Mouse (Mus musculus) fat pad, adult 2 months (tissue): ENCODE results near the gene Tada3.

Experiments
- DNase-seq: peaks from one replicate; pipeline ENCODE4 v3.0.0-alpha.2; 2011; ENCODE audit warnings: low read depth, low spot score; ENCODE audit errors: extremely low read depth

Tada3 gene

DNA sequence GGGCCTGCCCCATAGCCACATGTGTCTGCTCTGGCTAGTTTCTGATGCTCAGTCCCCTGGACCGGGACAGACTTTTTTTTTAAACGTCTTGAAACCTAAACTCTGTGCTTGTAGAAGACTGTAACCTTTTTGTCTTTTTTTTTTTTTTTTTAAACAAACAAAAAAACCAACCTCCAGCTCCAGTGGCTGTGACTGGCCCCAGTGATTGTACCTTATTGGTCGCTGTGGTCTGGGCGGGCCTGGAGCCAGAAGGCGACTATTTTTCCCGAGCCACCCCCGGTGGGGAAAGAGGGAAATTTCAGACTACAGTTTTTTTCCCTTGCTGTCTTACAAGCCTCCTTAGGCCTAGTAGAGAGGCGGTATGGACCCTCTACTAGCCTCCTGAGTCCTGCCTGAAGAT lies 11.3 kb upstream of the Tada3 start, which contains the start of gene Ttll3:
Ttll3 (plus strand) TSS at position 301 of the 400 bp plus-strand sequence.
- no peak for DNase-seq

DNA sequence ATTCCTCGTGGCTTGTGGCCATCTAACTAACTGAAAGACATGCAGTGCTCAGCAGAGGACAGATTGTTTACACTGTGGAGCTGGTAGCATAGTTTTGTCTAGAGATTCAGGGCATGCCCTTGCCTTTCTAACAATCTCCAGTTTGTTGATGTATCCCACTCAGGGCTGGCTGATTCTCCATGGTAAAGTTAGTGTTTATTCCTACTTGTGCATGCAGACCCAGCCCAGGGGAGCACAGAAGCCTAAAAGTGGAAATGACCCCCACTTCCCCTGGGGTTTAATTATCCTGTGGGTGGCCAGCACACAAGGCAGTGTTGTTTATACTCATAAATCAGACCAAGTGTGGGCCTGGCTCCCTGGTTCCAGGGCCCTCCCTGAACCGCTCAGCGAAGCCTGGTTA lies 8.3 kb upstream of the Tada3 start:
- no peak for DNase-seq

DNA sequence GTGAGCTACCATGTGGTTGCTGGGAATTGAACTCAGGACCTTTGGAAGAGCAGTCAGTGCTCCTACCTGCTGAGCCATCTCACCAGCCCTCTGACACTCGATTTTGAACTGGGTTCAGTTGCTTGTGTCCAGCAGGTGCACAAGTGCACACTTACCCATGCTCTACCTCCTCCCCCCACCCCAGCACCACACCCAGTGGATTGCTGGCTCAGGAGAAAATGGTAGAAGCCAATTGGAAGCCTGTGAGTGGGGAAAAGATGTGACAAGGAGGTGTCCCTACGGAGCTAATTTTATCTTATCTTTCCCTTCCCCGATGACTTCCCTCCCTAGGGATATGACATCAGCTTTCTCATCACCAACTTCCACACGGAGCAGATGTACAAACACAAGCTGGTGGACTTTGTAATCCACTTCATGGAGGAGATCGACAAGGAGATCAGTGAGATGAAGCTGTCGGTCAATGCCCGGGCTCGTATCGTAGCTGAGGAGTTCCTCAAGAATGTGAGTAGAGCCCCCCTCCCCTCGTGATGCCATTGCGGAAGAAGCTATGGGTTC lies 7.6 kb upstream of the Tada3 start:
- DNase-seq: no peak

DNA sequence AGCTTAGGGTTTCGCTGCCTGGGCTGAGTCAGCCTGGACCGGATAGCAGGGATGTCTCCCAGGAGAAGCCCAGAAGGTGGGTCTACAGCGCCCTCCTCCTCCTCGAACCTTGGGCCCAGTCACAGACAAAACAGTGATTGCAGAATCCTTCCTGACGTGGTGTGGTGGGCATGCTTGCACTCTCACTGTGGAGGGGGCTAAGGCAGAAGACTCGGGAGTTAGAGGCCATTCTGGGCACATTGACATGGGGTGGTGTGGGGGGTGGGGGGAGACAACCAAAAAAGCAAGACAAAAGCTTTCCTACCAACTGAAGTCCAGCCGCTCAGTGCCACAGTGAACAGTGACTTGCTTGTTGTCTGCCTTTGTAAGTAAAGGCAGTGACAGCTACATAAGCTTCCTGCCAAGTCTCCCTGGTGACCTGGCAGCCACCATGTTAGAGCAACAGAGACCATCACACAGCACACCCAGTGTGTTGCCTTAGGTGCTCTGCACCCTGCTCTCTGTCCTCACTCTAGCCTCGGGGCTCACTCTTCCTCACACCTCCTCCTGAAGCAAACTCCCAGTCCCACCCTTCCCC lies 6.8 kb upstream of the Tada3 start:
- DNase-seq: no peak

DNA sequence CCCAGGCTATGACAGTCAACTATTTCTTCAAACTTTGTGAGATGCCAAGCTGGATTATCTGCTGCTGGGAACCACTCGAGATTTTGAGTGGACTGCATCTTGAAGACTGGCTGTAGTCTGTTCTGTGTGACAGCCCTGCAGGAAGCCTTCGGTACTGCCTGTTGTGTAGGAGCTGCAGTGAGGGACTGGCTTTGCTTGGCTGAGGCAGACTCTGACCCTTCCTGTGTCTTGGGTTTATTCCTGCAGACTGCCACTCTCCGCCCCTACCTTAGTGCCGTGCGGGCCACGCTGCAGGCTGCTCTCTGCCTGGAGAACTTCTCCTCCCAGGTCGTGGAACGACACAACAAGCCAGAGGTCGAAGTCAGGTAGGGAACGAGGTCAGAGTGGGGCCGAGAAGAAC lies 2.8 kb upstream of the Tada3 start:
- DNase-seq: no peak

DNA sequence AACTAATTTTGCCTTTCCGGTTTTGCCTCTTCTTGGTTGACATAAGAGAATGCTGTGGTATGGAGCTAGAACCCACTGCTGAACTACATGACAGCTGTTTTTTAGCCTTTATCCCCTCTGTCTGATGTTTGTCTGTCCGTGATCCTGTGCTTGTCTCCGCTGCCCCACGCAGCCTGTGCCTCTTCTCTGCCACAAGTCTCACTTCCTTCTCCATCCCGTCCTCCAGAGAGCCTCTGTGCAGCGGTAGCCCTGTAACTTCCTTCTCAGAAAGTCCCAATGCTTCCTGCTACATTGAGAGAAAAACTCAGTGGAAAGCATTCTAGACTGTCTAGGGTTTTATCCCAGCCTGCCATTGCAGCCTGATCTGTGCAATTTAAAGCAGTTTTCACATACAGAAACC lies 1.6 kb upstream of the Tada3 start:
- no peak for DNase-seq

DNA sequence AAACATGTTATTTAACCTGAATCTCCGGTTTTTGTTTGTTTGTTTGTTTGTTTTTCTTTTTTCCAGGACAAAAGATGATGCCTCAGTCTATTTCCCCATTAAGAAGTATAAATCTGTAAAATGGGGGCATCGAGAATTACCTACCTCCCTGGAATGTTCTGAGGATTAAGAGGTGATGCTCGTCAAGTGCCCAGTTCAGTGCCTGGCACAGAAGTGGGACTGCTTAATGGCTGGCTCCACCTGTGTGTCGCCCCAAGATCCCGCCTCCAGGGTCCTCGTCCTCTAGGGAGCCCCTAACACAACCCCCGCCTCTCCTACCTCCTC lies 549 bp downstream of the Tada3 start:
- no peak for DNase-seq

DNA sequence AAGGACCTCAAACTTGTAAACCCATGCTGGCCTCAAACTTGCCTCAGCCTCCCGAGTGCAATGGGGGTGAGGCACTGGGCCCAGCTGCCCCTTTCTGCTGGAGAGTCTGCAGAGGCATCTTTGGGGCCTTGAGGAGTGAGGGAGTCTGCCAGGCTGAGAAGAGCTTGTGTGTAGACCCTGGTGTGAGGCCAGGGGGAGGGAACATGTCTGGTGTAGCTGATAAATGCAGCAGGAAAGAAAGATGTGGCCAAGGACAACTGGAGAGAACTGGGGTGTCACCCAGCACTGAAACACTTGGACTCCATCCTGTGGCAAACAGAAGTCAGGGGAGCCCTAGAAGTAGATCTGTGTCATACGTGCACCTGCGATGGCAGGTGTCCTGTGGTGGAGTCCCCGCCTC lies 4.2 kb downstream of the Tada3 start:
- no peak for DNase-seq

DNA sequence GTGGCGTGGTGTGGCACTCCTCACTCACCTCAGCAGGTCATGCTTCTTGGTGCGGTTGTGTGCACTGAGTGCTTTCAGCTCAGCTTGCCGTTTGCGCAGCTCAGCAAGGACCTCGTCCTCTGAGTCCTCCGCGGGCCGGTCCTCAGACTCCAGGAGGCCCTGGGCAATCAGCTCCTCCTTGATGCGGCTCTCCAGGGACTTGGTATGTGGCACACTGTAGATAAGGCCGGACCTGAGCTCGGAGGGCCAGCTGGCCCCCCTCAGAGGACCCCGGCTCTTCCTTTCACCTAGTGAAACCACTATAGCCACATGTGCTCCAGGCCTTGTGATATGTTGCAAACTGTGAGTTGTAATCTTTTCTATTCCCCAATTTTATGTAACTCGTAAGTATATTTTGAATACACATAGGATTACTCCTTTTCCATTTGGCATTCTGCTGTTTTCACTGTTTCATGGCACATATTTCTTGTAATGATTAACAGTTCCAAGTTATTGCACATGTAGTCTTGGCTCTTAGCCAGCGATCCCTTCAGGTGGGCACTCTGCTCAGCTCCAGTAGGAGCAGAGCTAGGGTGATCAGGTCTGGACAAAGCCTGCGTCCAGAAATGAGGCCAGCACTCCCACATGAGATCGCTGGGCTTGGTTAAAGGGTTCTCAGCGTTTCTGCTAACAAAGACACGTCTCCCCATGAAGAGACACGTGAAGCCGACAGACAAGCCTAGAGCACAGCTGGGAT lies 7.3 kb downstream of the Tada3 start:
- DNase-seq: no peak

DNA sequence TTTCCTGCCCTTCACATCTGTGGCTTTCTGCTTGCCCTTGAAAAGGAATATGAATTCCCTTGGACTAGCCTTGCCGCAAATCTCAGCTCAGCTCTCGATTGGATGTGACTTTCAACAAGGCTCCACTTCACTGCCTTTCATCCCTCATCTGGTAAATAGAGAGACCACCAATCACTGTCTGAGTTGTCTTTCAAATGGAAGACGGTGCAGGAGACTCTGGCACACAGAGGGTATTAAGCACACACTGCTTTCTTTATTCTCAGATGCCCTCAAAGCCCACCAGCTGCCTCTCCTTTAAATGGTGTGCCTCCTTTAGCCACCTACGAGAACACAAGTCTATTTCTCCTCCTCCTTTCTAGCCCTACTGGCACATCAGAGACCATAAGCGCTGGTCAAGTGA lies 9.1 kb downstream of the Tada3 start:
- DNase-seq: no peak

DNA sequence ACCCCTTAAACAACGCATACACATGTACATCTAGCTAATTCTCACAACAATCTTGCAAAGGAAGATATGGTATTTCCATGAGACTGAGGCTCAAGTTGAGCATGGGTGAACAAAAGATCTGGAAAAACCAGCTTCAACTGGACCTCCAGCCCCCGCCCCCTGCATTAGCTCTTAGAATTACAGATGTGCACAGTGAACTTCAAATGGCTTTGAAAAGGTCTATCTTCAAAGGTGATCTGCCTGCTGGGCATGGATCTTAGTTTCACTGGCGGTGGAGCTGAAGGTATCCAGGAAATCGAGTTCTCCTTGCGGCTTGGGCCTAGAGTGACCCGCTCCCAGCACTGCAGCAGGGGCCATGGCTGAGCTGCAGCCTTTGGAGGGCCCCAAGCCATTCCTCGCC lies 9.6 kb downstream of the Tada3 start:
- DNase-seq: no peak

DNA sequence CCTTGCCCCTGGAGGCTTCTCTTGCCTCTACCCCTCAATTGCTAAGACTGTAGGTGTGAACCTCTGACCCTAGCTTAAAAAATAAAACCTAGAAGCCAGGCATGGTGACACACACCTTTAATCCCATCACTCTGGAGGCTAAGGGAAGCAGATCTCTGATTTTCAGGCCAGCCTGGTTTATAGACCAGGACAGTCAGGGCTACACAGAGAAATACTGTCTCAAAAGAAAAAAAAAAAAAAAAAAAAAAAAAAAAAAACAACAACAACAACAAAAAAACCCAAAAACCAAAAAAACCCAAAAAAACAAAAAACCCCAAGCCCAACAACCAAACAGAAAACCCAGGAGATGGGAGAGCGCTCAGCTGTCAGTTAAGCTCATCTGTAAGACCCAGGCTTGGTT lies 10.1 kb downstream of the Tada3 start:
- DNase-seq: no peak

DNA sequence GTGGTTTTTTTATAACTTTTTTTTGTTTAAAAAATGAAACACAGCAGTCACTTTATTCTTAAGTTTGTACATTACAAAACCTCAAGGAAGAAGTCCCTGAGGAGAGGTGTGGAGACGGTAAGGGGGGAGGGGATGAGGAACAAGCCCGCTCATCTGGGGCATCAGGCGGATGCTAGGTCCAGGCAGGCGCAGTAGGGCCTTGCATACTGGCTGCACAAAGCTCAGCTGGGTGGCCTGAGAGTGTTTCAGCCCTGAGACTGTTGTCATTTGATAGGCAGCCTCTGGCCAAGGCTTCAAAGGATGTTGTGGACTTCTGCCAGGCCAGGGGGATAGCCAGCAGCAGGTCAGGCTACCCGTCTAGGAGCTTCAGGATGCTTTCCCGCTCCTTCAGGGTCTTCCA lies 11.0 kb downstream of the Tada3 start:
- DNase-seq: no peak

DNA sequence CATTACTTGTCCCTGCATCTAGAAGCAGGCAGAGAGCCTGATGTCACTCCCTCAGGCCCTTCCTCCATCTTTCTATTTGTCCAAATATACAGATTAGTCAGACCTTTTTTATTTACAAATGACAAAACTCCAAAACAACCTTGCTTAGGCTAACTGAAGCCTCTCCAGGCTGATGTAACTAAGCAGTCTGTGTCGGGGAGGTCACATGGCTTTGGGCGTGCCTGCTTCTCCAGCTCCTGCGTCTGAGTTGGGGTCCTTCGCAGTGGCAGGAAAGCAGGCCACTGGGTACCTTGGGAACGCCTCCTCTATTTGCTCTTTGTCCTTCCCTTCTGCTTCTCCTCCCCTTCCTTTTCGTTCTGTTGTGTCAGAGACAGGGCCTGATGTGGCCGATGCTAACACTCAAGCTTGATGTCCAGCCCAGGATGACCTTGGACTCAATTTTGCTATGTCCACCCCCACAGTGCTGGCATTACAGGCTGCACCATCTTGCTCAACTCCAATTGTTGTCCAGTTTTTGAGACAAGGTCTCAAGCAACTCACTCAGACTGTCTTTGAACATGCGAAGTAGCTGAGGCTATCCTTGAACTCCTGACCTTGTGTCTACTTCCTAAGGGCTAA lies 13.1 kb downstream of the Tada3 start:
- DNase-seq: no peak

DNA sequence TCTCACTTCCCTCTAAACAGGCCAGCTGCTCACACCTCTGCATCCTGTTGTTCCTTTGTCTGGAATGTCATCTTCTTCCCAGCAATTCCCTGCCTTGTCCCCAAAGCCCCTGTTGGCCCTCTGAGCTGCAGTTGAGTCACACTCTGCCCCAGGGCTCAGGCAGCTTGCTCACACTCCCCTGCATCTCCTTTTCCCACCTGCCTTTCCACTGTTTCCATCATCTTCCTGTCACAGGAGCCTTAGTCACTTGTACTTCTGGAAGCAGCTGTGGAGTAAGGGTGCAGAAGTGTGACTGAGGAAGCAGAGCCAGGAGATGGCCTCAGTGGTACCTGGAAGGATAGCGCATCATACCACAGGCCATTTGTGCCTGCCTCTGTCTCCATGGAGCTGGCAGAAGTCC lies 15.4 kb downstream of the Tada3 start:
- no peak for DNase-seq

DNA sequence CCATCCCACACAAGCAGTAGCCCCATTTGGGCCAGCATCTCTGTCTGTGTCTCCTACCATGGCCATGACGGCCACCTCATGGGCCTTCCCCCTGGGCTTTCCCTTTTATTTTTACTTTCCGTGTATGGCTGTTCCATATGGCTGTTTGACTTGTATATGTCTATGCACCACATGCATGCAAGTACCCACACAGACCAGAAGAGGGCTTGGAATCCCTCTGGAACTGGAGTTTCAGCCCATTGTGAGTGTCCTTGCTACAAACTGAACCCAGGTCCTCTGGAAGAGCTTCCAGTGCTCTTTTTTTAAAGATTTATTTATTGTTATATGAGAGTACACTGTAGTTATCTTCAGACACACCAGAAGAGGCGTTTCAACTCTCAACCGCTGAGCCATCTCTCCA lies 16.2 kb downstream of the Tada3 start:
- no peak for DNase-seq

DNA sequence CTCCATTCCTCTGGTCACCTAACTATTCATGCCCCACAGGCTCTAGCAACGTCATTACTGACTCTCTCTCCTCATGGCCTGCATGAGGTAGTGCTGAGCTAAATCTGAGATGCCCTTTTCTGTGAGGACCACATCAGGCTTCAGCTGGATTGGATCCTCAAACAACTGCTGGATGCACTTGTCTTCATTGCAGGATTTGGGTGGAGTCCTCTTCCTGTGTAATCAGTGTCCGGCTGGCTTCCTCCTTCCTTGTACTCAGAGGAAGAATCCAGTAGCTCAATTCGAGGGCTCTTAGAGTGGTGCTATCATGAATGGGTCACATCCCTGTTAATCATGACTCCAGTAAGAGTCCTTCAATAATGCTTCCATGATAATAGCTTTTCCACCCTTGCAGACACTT lies 24.0 kb downstream of the Tada3 start:
- DNase-seq: no peak

DNA sequence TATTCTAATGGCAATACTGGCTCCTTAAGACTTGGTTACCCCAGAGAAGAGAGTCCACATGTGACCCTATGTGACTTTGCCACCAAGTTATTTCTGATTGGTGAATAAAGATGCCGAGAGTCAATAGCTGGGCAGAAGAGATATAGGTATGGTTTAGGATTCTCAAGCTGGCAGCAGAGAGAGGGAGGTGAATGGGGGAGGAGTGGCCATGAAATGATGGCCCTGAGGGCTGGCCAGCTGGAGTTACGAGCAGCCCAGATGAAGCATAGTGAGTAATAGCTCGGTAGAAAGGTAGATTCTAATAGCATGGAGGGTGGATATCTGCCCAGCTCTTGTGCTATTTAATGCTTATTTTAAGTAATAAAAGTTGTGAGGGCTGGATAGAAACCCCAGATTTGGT lies 24.9 kb downstream of the Tada3 start:
- DNase-seq: no peak

DNA sequence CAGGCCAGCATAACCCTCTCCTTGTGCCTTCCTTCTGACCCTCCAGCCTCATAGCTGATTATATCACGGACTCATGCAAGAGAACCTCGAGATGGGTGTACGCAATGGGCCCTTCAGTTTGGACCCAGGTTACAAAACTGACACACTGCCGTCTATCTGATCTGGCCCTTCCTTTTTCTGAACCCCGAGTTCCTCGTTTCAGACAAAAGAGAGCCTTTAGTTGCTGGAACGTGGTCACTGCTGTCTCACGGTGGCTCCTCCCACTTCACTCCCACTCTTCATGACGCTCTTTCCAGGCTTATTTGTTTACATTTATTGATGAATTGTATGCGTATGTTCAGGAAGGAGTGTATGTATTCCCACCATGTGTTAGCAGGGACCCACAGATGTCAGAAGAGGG lies 26.0 kb downstream of the Tada3 start:
- DNase-seq: no peak

DNA sequence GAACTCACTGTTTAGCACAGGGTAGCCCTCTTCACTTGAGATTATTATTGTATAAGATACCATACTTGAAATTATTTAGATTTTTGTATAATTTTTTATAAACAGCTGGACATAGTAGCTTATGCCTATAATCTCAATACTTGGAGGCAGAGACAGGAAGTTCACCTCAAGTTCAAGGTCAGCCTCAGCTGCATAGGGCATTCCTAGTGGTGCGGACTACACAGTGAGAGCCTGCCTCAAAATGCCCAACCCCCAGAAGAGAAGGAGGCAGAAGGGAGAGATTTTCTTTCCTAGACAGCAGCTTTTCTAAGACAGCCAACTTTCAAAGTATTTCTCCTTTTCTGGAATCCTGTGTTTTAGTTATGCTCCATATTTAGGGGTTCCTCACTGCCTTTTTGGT lies 26.5 kb downstream of the Tada3 start:
- DNase-seq: no peak

DNA sequence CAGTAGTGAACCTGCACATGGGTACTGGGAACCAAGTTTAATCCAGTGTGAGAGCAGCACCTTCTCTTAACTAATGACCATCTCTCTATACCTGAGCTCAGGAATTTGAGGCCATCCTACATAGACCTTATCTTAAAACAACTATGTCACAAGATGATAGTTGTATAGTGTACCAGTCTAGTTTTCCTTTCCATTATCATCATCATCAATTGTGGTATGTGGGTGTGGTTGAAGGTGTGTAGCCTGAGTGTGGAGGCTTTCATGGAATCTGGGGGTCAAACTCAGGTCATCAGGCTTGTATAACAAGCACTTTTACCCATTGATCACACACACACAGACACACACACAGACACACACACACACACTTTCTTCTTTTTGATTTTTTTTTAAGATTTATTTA lies 27.1 kb downstream of the Tada3 start:
- DNase-seq: no peak

DNA sequence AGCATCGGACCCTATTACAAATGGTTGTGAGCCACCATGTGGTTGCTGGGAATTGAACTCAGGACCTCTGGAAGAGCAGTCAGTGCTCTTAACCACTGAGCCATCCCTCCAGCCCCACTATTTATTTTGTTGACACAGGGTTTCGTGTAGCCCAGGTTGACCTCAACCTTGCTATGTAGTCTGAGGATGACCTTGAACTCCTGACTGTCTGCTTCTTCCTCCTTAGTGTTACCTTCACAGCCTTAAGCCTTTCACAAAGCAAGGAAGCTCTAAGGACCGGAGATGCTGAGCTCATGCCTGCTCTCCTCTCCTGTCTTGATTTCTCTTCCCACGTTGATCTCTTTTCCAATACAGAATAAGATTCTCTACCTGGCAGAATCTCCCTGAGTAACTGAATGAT lies 30.8 kb downstream of the Tada3 start:
- DNase-seq: no peak

DNA sequence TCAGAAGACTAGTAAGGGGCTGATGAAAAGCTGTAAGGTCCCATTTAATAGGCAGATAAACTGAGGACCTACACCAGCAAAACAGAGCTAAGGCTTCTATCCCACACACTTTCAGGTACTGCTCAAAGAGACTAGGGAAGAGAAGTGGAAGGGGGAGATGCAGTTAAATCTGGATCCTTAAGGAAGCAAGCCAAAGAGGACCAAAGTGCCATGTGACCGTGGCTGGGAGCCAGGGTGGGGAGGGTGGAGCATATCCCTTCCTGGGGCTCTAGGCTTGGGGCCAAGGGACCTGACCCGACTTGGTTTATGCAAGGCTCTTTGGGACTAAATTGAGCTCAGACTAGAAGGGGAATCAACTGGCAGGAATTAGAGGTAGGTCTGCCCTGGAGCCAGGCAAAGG lies 33.4 kb downstream of the Tada3 start:
- no peak for DNase-seq
